Mouse (Mus musculus) kidney, adult 18-20 months (tissue): ENCODE results near the gene Gm49373.

Source experiments
- DNase-seq: peaks from one replicate; pipeline ENCODE4 v3.0.0; 2021

Gene Gm49373

DNA sequence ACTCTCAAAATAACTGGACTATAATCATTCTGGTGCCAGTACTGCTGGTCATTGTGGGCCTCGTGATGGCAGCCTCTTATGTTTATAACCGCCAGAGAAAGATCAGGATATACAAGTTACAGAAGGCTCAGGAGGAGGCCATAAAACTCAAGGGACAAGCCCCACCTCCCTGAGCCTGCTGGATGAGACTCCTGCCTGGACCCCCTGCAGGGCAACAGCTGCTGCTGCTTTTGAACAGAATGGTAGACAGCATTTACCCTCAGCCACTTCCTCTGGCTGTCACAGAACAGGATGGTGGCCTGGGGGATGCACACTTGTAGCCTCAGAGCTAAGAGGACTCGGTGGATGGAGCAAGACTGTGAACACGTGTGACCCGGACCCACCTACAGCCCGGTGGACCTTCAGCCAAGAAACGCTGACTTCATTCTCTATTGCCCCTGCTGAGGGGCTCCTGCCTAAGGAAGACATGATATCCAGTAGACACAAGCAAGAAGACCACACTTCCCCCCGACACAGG, 45.1 kb downstream of the Gm49373 start:
- no peak for DNase-seq

DNA sequence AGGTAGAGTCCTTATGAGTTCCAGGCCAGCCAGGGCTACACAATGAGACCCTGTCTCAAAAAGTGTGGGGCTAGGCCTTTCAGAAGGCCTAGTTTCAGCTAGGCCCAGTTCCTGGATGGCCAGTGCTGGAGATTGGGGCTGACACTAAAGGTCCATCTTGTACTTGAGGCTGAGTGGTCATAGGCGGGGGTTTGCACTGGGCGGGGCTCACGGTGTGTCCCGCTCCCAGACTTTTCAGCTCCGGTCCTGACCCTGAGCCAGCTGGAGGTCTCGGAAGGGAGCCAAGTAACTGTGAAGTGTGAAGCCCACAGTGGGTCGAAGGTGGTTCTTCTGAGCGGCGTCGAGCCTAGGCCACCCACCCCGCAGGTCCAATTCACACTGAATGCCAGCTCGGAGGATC, 46.0 kb downstream of the Gm49373 start:
- no peak for DNase-seq

DNA sequence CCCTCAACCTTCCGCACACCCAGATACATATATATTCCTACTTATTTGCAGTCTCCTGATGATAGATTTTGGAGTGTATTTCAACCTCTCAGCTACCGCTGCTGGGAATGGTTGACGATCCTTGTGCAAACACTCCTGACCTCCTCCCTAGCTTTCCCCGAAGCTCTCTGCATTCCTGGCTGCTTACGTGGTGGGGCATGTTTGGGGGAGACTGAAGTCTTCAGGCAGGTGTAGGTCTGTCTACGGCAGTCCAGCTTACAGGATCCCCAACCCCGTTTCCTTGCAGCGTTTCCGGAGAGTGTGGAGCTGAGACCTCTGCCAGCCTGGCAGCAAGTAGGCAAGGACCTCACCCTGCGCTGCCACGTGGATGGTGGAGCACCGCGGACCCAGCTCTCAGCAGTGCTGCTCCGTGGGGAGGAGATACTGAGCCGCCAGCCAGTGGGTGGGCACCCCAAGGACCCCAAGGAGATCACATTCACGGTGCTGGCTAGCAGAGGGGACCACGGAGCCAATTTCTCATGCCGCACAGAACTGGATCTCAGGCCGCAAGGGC, 47.6 kb downstream of the Gm49373 start:
- DNase-seq: no peak

DNA sequence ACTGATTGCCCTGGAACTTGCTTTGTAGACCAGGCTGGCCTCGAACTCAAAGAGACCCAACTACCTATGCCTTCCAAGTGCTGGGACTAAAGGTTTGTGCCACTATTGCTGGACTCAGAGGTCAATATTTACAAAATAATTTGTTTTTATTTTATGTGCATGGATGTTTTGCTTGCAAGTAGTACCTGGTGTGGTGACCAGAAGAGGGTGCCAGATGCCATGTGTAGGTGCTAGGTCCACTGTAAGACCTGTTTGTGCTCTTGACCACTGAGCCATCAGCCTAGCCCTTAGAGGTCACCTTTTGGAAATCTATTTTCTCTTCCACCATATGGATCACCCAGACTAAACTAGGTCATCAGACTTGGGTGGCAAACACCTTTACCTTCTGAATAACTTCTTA, 50.2 kb downstream of the Gm49373 start:
- DNase-seq: no peak

GRCm38 (mm10) chr9:21022288-21022687, 50.6 kb downstream of the Gm49373 start:
- DNase-seq: no peak

GRCm38 (mm10) chr9:21021363-21021762, 51.5 kb downstream of the Gm49373 start:
- DNase-seq: no peak

DNA sequence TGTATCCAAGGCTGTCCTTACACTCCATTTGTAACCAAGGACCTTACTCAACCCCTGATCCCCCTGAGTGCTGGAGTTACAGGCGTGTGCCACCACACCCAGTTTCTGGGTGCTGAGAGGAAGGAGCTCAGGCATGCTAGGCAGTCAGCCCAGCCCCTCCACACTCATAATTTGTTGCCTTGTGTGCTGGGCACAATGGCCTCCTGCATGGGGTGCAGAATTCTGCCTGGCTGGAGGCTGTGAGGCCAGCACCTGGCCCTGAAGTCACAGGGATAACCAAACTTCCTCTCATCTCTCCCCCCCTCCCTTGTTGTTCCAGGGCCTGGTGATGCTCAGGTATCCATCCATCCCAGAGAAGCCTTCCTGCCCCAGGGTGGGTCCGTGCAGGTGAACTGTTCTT, 54.3 kb downstream of the Gm49373 start:
- DNase-seq: no peak

GRCm38 (mm10) chr9:21017177-21017575, 55.7 kb downstream of the Gm49373 start:
- DNase-seq: no peak

- DNase-seq: no peak
Observed at GRCm38 (mm10) chr9:21016331-21017176, 56.3 kb downstream of the Gm49373 start.

- peak; percentile 88 for DNase-seq
Observed at GRCm38 (mm10) chr9:21015571-21016130, 57.2 kb downstream of the Gm49373 start, which contains the start of gene Icam1. Gene Icam1, plus strand, starts transcription at chr9:21015985.

DNA sequence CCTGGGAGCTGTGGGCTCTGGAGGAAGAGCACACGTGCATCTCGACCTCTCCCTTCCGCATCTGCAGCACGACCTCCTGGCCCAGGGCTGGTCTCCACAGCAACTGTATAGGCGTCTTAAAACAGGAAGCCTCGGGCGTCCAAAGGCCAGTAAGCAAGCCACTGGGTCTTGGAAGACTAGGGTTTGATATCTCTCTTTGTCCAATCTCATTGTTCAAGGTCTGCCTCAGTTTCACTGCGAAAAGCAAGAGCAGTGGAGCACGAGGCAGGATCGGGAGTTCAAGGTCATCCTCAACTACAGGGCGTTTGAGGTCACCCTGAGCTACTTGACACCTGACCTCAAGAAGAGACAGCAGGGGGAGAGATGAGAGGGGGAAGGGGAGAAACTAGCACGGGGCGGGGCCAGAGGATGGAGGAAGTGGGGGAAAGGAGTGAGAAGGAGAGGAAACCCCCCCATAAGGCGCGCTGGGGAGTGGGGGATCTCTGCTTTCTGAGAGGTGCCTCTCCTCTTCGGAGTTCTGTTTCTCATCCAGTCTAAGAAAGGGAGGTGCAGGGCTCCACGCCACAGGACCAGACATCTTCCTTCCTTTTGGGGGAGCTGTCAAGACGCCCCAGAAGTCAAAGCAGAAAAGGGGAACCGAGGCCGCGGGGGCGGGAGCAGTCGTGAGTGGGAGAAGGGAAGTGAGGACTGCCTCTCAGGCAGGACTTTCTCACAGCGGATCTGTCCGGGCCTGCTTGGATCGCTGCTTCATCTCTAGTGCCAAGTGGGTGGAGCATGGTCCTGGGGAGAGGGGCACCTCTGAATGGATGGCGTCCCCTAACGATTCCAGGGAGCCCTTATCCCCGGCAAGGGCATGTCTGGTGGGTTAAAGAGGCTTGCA, 58.0 kb downstream of the Gm49373 start:
- peak; percentile 76 for DNase-seq
